Mouse (Mus musculus) kidney, adult 18-20 months (tissue): Measurements from ENCODE around the gene Tspan31.
A peak's percentile ranks its signal among the peaks of the same experiment; 100 is the strongest.
"Not testable (repeated sequence)": the region's sequence is repeated elsewhere in the genome, so short reads cannot be mapped to it uniquely, and the experiment has no call there.

Experiments
- DNase-seq: peaks from one replicate; pipeline ENCODE4 v3.0.0; 2021

Gene Tspan31

DNA sequence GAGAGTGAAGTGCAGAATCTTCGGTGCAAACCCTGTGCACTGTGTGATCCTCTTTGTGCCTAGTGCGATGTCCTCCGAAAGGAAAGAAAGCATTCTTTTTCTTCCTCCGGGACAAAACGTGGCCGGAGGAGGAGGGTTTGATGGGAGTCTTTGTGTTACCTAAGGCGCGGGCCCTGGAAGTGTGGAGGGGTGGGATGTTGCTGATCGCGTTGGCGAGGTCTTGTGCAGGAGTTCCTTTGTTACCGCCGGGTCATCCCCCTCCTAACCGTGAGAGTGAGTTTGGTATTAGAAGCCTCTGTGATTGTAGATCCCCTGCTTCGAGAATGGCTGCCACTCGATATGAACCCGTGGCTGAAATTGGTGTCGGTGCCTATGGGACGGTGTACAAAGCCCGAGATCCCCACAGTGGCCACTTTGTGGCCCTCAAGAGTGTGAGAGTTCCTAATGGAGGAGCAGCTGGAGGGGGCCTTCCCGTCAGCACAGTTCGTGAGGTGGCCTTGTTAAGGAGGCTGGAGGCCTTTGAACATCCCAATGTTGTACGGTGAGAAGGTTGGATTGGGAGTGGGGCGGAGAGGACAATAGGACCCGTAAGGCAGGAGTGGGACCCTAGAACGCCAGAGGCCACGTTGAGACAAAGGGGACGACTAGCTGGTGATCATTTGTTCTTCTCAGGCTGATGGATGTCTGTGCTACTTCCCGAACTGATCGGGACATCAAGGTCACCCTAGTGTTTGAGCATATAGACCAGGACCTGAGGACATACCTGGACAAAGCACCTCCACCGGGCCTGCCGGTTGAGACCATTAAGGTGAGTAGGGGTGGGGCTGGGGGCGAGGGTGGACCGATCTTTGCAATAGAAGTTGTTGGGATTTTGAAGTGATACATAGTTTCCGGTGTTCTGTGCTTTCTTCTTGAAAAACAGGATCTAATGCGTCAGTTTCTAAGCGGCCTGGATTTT is 5.9 kb downstream of the Tspan31 start:
- no peak for DNase-seq

- peak; percentile 99 for DNase-seq
Measured at GRCm38 (mm10) chr10:127063239-127063872, 6.7 kb downstream of the Tspan31 start, which contains the start of gene Cdk4. Gene Cdk4 (plus strand): TSS chr10:127063534.

DNA sequence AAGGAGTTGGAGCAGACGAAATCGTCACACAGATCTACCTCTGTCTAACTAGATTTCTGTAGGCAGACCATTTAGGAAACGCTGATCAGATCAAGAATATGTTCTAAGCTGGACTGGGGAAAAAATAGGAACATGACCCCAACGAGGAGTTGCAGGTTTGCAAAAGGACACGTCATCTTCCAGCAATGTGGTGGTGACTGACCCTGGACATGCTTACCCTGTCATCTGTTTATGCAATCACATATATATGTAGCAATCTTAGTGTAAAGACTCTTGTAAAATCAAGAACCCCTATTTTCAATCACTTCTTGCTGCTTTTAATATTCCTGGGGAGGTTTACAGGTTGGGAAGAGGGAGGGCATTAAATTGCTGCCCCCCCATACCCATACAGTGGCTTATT is 7.6 kb downstream of the Tspan31 start:
- no peak for DNase-seq

DNA sequence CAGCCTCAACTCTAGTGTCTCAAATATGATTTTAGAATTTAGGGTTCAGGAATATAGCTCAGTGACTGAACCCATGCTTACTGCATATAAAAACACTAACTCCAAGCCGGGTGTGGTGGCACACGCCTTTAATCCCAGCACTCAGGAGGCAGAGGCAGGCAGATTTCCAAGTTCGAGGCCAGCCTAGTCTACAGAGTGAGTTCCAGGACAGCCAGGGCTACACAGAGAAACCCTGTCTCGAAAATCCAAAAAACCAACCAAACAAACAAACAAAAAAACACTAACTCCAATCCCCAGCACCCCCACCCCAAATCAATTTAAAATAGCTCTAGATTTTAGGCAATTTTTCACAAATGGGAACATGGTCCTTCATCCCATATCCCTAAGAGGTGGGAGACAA is 8.0 kb downstream of the Tspan31 start:
- not testable (repeated sequence) for DNase-seq

- no peak for DNase-seq
Measured at GRCm38 (mm10) chr10:127061513-127061912, 8.6 kb downstream of the Tspan31 start.

DNA sequence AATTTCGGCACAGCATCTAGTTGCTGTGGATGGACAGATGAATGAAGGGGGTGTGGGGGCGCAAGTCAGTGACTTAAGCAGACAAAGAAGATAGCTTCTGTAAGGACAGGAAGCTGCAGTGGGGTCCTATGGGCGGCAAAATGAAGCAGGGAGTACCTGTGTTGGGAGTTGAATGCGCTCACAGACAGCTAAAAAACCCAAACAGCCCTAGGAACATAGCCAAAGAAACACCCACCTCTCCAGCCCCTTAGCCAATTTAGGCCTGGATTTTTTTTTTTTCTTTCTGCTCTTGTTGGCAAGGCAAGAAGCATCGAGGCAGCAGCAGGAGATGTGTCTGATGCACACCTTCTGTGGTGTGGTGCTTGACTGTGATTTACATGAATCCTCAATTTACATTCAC is 9.0 kb downstream of the Tspan31 start:
- no peak for DNase-seq

DNA sequence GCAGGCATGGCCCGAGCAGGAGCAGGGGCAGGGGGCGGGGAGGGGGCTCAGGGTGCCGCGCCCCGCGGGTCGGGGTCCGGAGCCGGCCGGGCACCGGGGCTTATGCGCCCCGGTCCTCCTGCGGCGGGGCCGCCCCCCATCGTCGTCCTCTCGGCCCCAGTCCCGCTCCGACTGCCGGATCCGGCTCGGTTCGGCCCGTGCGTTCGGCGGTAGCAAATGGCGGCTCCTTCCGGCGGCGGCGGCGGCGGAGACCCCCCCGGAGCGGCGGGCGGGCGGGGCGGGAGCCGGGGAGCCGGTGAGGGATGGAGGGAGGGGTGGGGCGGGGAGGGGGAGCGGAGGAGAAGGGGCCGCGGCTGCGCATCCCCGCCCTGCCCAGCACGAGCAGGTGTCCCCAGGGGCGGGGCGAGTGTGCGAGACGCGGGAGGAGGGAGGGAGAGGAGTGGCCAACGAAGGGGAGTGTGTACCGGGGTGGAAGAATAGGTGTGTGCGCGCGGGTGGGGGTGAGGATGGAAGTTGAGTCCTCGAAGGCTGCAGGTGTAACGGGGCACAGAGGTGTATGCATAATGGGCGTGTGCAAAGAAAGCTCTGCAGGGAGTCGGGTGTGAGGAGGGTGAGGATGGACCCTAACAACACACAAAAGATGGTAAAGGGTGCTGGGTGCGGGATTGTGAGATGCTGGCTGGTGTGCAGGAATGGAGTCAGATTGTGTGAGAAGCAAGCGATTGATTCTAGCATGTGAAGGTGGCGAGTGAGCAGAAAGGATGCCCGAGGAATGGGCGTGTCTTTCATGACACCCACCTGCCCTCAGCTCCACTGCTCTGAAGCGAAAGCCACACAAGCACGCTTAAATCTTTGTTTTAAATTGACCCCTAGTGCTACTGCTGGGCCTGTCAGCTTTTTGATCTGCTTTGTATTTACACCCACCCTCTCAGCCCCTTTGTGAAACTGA is 9.8 kb downstream of the Tspan31 start, which contains the start of gene March9:
TSS of gene March9 (minus strand) at position 217 of the 949 bp plus-strand sequence.
- peak; percentile 82 for DNase-seq

- DNase-seq: peak; percentile 16
Measured at GRCm38 (mm10) chr10:127059174-127059967, 10.7 kb downstream of the Tspan31 start.

DNA sequence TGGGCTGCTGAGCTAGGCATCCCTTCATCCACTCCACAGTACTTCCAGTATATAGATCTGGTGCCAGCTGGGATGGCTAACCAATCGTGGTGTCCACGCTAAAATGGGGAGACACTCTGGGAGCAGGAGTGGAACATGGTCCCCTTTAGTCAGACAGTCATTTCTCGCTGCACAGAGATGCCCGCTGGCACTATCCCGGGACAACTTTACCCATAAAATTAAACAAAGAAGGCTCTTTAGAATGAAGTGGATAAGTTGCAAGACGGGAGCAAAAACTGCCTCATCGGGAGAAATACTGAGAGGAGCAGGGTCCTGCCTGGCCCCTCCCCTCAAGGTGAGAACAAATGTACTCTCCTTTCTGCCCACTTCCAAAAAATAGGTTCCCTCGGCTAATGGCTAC is 11.4 kb downstream of the Tspan31 start:
- DNase-seq: peak; percentile 16

DNA sequence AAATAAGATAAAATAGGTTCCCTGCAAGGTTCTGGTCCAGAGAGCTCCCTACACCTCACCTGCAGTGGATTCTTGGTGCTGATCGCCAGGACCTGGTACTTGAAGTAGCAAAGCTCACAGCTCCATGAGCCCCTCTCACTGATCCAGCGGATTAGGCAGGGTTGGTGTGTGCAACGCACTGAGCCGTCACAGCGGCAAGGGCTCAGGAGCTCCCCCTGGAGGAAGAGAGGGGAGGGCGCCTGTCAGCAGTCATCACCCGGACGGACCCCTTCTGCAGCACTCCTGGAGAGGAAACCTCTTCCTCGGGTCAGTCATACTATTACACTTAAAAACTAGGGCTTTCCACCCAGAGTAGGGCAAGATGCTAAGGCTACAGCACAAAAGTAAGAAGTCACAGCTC is 11.9 kb downstream of the Tspan31 start:
- DNase-seq: peak; percentile 80

DNA sequence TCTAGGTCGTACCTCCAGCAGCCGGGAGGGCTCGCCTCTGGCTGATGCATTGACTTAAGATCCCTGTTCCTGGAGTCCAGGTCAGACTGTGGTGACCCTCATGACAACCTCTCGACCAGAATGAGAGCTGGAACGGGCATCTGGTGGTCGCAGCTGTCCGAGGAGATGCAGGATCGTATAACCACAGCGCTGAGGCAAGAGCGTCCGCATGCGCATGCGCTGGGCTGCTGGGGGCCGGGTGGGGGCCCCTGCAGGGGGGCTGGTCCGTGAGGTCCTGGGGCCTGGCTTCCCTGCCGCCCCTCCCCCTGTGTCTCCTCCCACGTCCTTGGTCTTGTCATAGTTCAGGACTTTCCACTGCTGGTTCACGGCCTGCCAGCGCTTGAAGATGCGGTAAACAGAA is 13.6 kb downstream of the Tspan31 start:
- no peak for DNase-seq

- no peak for DNase-seq
Measured at GRCm38 (mm10) chr10:127055406-127055805, 14.7 kb downstream of the Tspan31 start.

DNA sequence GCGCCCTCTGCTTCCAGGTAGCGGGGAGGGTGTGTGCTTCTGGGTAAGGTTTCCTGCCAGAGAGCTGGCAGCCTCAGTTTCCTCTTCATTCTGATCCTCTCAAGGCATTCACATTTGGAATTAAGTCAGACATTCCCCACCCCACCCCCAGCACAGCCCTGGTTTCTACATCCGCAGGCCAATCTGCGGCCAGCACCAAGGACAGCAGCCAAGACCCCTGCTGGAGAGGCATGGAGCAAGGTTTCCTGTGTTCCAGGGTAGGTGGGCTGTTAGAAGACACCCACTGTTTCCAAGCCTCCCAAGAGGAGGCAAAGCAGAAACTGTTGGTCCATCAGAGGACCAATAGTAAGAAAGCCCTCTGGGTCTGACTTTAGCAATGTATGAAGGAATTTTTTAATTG is 15.4 kb downstream of the Tspan31 start:
- no peak for DNase-seq

- no peak for DNase-seq
Measured at GRCm38 (mm10) chr10:127050119-127050474, 20.0 kb downstream of the Tspan31 start.

GRCm38 (mm10) chr10:127049395-127050118 is 20.5 kb downstream of the Tspan31 start:
- peak; percentile 57 for DNase-seq

DNA sequence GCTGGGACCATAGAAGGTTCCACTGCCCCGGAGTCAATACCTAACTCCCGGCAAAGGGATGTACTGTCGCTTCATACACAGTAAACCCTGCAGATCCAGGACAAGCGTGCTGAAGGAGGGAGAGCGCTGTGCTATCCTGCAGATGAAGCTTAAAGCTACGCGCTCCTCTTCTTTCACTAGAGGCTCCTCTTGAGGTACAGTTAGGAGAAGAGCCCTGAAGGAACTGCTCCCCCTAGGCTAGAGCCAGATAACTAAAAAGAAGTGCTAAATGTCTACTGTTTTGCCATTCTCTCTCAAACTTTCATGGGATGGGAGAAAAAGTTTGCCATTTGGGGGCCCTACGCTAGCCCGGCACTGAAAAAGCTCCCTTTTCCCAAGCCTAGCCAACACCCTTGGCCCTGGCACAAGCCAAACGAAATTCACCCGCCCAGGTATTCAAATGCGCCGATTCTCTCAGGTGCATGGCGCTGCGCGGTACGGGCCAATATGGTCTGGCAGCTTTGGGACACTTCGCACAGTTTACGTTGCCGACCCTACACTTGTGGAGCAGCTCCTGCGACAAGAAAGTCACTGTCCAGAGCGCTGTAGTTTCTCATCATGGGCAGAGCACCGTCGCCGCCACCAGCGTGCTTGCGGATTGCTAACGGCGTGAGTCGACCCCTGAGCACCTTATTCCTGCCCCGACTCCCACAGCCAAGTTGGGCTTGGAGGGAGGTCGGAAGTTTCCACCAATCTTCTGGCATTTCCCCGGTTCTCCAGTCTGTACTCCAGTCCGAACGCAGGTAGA is 21.3 kb downstream of the Tspan31 start:
- peak; percentile 58 for DNase-seq

- no peak for DNase-seq
Measured at GRCm38 (mm10) chr10:127047954-127048353, 22.1 kb downstream of the Tspan31 start, which contains the start of gene Cyp27b1. Gene Cyp27b1 (plus strand): TSS chr10:127048250.

GRCm38 (mm10) chr10:127043187-127043586 is 26.9 kb downstream of the Tspan31 start:
- peak; percentile 75 for DNase-seq

- DNase-seq: no peak
Measured at GRCm38 (mm10) chr10:127042468-127043115, 27.5 kb downstream of the Tspan31 start.
